Mouse (Mus musculus) heart, adult 18-20 months (tissue): ENCODE data around the gene Reg1. TPM values are rescaled to one million over a fixed set of nuclear protein-coding genes. Genes with fewer than 3 reads are reported as not detected.
"Not testable (repeated sequence)": the region's sequence is repeated elsewhere in the genome, so short reads cannot be mapped to it uniquely, and the experiment has no call there.

Experiments used
- DNase-seq, 2 experiments: peaks; one replicate each; pipeline ENCODE4 v3.0.0; 2021 to 2022; ENCODE audit warnings: mixed read lengths in 1 of 2
- long read RNA-seq, 2 experiments: library from polyadenylated mRNA; stranded (forward); transcript quantifications; one replicate each; pipeline ENCODE4 v2.0.0; 2021
- total RNA-seq, 2 experiments: library from RNA; stranded (reverse); gene quantifications; 2 replicates each; pipeline ENCODE4 v1.2.3; 2021

Reg1 gene
- not detected for total RNA-seq
- long read RNA-seq, experiment 1, result 0 reads
- long read RNA-seq, experiment 2, result 0 reads

DNA sequence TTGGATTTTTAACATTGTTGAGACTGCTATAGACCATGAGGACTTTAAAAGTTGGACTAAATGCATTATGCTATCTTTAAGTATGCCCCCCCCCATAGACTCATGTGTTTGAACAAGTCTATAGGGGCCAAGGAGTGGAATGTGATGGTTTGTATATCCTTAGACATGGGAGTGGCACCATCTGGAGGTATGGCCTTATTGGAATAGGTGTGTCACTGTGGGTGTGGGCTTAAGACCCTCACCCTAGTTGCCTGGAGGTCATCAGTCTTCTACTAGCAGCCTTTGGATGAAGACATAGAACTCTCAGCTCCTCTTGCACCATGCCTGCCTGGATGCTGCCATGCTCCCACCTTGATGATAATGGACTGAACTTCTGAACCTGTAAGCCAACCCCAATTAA lies at the start of gene Reg1:
Reg1 (plus strand) TSS at position 301 of the 400 bp plus-strand sequence.
- not testable (repeated sequence) for DNase-seq

DNA sequence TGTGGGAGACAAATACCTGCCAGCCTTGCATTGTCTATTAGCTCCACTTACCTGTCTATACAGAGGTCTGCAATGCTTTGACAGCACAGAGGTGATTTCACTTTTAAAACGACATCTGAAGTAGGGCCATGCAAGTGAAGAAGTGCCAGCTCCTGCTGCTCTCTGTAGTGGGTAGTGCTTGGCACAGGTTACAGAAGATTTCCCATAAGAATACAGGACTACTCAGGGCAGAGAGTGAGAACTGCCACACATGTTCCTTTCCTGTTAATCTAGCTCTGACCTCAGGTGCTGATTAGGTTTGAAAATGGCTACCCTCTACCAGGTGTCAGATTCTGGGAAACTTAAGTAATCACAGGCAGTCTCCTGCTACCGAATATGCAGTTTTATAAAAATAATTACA lies 43.7 kb upstream of the Reg1 start, which contains the start of gene Reg3d:
Reg3d (minus strand) TSS at position 101 of the 400 bp plus-strand sequence.
- no peak for DNase-seq

DNA sequence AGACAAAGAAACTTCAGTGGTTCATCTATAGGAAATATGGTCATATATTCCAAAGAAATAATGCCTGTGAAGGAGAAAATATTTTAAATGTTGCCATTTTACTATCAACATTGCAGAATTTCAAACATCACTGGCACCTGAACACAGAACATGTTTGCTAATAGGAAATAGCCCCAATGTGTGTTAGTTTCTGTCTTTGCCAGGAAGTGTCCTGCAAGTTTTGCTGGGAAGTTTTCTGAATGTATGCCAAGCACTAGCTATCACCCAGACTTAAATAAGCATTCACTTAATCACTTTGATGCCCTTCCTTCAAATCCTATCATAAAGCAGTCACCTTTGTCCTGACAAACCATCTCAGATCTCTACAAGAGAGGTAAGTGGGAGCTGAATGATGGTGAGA lies 42.1 kb upstream of the Reg1 start, which contains the start of gene Reg3a:
Reg3a (plus strand) TSS at position 301 of the 400 bp plus-strand sequence.
- DNase-seq, result no peak

DNA sequence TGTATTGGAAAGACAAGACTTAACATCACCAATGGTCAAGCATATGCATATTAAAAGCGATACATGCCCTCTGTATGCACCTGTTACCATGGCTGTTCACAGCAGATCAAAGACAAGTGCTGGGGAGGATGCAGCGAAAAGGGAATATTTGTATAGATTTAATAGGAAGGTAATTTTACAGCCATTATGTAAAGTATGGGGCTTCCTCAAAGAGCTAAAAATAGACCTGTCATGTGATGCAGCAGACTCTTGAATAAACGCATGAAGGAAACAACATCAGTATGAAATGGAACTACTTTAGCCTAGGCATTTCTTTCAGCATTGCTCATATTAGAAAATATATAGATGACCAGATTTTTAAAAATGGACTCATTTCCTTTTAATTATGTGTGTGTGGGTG lies 36.9 kb upstream of the Reg1 start:
- DNase-seq, result no peak

DNA sequence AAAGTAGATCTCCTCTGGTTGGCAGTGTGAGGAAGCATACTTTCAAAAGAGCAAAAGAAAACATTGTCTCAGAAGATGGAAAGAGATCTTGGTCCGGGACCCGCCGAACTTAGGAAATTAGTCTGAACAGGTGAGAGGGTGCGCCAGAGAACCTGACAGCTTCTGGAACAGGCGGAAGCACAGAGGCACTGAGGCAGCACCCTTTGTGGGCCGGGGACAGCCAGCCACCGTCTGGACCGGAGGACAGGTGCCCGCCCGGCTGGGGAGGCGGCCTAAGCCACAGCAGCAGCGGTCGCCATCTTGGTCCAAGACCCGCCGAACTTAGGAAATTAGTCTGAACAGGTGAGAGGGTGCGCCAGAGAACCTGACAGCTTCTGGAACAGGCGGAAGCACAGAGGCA lies 27.2 kb upstream of the Reg1 start, which contains the start of gene Reg2:
Reg2 (plus strand) TSS at position 301 of the 400 bp plus-strand sequence.
- not testable (repeated sequence) for DNase-seq

DNA sequence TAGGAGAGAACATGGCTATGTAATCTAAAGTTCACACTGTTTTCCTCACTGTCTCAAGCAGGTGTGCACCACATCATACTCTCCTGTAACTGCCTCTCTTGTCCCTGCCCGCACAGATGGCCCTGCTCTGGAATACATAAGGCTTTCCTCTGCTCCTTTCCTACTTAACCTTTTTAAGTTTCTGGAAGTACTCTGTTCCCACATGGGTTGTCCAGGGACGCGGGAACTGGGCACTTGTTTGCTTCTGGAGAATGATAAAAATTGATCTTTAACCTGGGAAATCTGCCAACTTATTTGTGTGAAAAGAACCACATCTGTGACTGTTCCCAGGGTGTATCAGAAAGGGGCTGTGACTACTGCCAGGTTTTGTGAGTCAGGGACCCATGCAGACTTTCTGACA lies 3.0 kb downstream of the Reg1 start:
- DNase-seq, result no peak

DNA sequence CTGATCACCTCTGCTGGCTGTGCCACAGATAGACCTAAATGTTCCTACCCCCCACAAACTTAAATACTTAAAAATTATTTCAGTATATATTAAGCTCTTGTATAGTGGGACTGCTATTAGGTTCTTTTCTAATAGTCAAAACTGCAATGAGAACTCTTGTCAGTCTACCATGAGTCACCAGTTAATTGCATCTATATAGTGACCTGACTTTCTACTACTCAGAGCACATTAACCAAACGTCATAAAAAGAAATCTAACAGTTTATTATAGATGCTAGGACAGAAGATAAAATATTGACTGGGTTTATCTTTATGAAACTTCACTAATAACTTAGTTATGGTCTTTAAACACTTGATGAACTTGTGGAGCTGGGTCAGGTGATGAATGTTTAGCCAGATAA lies 24.7 kb downstream of the Reg1 start:
- DNase-seq, result no peak

DNA sequence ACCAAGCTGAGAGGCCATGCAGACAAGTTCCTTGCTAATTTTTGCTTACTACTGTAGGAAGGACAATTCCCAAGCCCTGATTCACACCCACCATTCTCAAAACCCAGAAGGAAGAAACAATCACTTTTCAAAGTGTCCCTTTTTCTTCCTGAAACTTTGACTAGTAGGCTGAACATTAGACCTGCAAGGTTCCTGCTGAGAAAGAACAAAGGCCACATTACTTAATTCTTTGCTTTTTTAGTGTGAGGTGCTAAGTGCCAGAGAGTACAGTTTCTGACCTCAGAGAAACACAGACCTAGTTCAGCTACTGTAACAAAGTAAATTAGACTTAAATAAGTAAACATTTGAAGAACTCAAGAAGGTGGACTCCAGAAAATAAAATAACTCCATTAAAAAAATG lies 25.9 kb downstream of the Reg1 start:
- DNase-seq, result no peak

DNA sequence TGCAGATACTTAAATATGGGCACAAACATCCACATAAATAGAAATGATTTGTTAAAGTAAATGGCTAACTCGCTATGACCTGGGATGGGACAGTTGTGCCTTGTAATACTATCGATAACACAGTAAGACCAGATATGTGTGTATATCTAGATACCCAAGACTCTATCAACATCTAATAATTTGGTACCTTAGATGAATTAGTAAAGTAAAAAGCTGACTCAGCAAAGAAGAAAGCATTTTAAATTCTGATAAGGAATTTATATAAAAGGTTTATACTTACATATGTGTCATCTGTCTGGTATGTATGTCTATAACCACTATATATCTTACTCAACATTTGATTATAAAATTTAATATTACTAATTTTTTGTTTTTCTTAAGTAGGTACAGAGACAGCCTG lies 30.3 kb downstream of the Reg1 start:
- DNase-seq, result no peak

DNA sequence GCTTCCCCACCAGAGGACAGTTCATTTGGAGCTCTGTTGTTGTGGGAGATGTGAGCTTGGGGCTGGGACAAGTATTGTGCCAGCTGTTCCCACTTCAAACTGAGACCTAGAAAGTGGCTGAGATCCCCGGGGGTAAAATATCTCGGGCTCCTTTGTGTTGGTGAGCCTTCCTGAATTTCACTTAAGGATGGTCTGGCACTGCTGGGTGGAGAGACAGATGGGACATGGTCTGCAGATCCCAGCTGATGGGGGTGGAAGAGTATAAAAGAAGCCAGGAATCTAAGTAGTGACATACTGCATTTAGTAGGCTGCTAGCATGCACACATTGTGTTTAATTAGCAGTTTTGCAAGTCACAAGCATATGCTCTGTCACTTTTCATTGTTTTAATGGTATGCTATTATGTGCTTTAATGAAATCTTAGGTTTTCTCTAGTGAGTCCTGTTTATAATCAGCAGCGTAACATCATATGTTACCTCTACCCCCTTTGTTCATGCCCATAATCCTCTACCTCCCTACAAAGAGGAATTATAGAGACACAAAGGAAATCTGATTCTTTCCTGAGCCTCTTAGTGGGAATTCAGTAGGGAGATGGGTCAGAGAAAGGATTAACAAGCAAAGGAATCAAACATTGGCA lies 37.8 kb downstream of the Reg1 start:
- no peak for DNase-seq

DNA sequence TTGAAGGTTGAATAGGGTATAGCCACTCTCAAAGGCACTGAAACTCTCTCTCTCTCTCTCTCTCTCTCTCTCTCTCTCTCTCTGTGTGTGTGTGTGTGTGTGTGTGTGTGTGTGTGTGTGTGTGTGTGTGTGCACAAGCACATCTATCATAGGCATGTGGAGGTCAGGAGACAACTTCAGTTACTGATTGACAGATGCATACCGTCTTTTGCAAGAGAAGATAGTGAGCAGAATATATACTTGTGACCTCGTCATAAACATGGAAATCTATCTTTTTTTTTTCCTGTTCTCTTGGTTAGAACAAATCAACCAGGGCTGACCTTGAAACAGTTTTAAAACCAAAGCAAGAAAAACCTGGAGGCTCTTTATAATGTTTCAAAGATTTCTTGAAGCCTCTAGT lies 39.8 kb downstream of the Reg1 start:
- DNase-seq, result no peak

DNA sequence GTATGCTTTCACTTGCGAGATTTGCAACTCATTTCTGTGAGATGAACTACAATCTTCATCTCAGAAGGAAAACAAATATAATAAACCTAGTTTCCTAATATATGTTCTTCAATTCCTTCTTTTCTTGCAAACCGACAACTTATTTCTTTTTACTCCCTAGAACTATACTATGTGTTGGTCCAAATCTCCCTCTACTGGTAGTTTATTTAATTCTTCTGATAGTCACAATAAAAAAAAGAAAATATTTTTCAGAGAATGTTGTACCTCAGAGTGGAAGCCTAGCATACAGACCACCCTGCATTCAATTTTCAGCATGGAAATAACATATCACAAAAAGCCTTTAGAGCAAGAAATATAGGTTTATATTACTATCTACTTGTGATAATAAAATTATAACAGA lies 40.8 kb downstream of the Reg1 start:
- DNase-seq, result no peak

DNA sequence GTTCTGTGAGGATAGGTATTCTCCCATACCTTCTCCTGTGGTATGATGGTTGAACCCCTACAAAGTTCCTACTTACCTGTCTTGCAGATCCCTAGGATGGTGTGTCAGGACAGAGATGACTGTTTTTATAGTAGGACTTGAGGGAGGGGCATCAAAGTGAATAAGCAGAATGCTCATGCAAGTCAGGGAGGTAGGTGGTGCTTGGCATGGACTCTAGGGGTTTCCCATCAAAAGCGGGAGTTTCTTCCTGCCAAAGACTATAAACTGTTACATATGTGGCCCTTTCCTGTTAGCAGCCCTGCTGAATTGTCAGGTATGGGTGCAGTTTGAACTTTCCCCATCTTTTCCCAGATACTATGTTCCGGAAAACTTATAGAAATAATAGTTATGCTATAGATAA lies 46.3 kb downstream of the Reg1 start, which contains the start of gene Reg3g:
Reg3g (minus strand) TSS at position 101 of the 400 bp plus-strand sequence.
- no peak for DNase-seq

DNA sequence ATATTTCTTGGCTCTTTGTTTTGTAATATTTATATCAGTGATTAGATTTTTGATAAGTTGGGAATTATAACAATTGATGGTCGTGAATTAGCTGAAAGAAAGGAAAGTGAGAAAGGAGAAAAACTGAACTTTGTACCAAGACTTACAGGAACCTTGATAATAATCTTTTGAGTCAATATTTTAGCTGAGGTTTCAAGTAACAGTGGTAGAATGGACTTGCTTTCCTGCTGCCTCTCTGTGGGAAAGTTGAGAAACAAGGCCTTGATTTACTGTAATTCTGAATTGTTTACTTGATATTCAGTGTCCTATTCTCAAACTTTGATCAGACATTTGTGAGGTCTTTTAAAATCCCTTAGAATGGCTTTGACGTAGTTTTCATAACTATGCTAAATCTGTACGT lies 46.8 kb downstream of the Reg1 start:
- no peak for DNase-seq

Other genes with a start within 250 kb of the Reg1 start
- not detected for gene Reg3b, start 52.1 kb upstream of the Reg1 start, total RNA-seq
- not detected for gene Reg3d, start 43.8 kb upstream of the Reg1 start, total RNA-seq
- not detected for gene Reg3a, start 42.0 kb upstream of the Reg1 start, total RNA-seq
- not detected for gene Reg2, start 27.1 kb upstream of the Reg1 start, total RNA-seq
- 10 to 100 TPM in 1 of 2 experiments, not detected in 1; 51.3 TPM for gene Reg3g, start 46.2 kb downstream of the Reg1 start, total RNA-seq